Comparison of ENCODE assay signal across 9 mouse cellular contexts in the genomic region with DNA sequence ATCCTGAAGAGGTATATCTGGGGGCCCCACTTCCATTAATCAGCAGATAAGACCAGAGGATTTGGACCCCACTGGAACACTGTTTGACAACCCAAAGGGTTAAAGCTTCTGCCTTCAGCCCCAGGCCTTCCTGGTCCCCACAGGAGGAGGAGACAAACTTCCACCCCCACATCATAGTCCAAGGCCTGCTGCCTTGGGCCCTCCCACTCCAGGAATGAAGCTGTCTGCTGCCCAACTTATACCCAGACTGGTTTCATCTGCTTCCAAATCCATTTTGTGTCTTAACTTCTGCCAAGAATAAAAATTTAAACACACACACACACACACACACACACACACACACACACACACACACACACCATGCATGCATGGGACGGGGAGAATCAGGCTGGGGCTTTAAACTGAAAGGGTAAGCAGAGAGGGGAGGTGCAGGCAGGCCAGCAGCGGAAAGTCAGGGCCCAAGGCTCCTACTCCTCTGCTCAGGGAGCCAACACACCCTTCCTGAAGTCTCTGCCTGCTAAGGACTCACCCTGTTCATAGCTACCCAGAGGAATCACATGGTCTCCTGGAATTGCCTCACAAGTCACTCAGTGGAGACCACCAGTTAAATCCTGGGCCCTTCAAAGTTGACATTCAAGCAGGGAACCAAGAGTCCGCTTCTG. TPM values are rescaled to one million over a fixed set of nuclear protein-coding genes. Genes with fewer than 3 reads are reported as not detected.
A peak's percentile ranks its signal among the peaks of the same experiment; 100 is the strongest.
DNase-seq lines count a peak whose midpoint lies in the region; ATAC-seq lines count a peak whose summit lies in the region.
"Had no signal": no experiment of that assay in that cellular context is flagged by ENCODE, and none has a peak within 500 bp of the region (broad histone marks: within the 10 kb centered on the region; RNA-seq: fewer than 3 reads in every experiment).

No protein-coding gene starts in this region.

- no peaks in the 10 kb centered on the region for H3K36me3 ChIP-seq in heart, embryonic 14.5 days (ENCODE audit: control insufficient read depth, insufficient read depth, low read length)
- H3K36me3 ChIP-seq in embryonic facial prominence, embryonic 15.5 days, result no peaks in the 10 kb centered on the region
- peaks cover 19% of the 10 kb centered on the region; the same call in 1 of the 2 replicates for H3K36me3 ChIP-seq in limb, embryonic 12.5 days
- H3K36me3 ChIP-seq: G1E had no signal

- DNase-seq in heart, postnatal 4 days, result no peak
- DNase-seq in adipocyte (ENCODE audit: low spot score), result peak; percentile 53
- no peak for DNase-seq in spleen, postnatal 4 days (ENCODE audit: low spot score in 2 of 2)
- no peak for DNase-seq in frontal cortex, postnatal 10 days (ENCODE audit: low spot score in 2 of 2)

- peak; percentile 54; the same call in 1 of the 2 replicates for ATAC-seq in heart, embryonic 14.5 days (ENCODE audit: insufficient number of reproducible peaks, insufficient read depth, low FRiP score, low read depth)
- peak; percentile 27; the same call in 1 of the 2 replicates for ATAC-seq in embryonic facial prominence, embryonic 15.5 days (ENCODE audit: insufficient number of reproducible peaks, low FRiP score, low TSS enrichment, low read depth)
- ATAC-seq in limb, embryonic 12.5 days (ENCODE audit: insufficient number of reproducible peaks, insufficient read depth, low FRiP score, low TSS enrichment, low read depth), result no peak
- ATAC-seq in monocyte, adult 5-6 weeks (replicated peaks; ENCODE audit: insufficient number of reproducible peaks, low FRiP score, low TSS enrichment, poor library complexity, severe bottlenecking), result no peak

- peak overlapping the region; percentile 13; the same call in 1 of the 2 replicates for H3K9ac ChIP-seq in heart, embryonic 14.5 days (ENCODE audit: low read length)
- no peak overlapping the region for H3K9ac ChIP-seq in embryonic facial prominence, embryonic 15.5 days
- 0 out of 2 replicates have a peak overlapping the region, but pooled peaks have one; percentile 28 for H3K9ac ChIP-seq in limb, embryonic 12.5 days (replicated peaks)

- peaks cover 12 to 17% of the 10 kb centered on the region in 2 experiments for H3K4me1 ChIP-seq in heart, embryonic 14.5 days (ENCODE audit: control insufficient read depth in 2 of 2, insufficient read depth in 2 of 2, low read length in 2 of 2)
- H3K4me1 ChIP-seq in embryonic facial prominence, embryonic 15.5 days, result peaks cover 86% of the 10 kb centered on the region
- peaks cover 89% of the 10 kb centered on the region for H3K4me1 ChIP-seq in limb, embryonic 12.5 days (replicated peaks)

- no peak overlapping the region for H3K4me3 ChIP-seq in heart, embryonic 14.5 days (ENCODE audit: control insufficient read depth in 1 of 2, insufficient read depth in 1 of 2, low read depth in 1 of 2, low read length in 2 of 2)
- no peak overlapping the region for H3K4me3 ChIP-seq in embryonic facial prominence, embryonic 15.5 days (replicated peaks)
- no peak overlapping the region for H3K4me3 ChIP-seq in limb, embryonic 12.5 days (replicated peaks)

- WGBS in heart, embryonic 14.5 days, result 52% methylated on average over 3 of the region's 3 CpGs
- 14% methylated on average over 3 of the region's 3 CpGs for WGBS in embryonic facial prominence, embryonic 15.5 days
- WGBS in limb, embryonic 12.5 days, result 41% methylated on average over 3 of the region's 3 CpGs

- no peaks in the 10 kb centered on the region for H3K27me3 ChIP-seq in heart, embryonic 14.5 days (ENCODE audit: control insufficient read depth, insufficient read depth, low read length)
- H3K27me3 ChIP-seq in embryonic facial prominence, embryonic 15.5 days, result no peaks in the 10 kb centered on the region
- no peaks in the 10 kb centered on the region for H3K27me3 ChIP-seq in limb, embryonic 12.5 days

- H3K9me3 ChIP-seq in heart, embryonic 14.5 days (ENCODE audit: control insufficient read depth, low read length), result no peaks in the 10 kb centered on the region
- H3K9me3 ChIP-seq in embryonic facial prominence, embryonic 15.5 days (replicated peaks), result no peaks in the 10 kb centered on the region
- H3K9me3 ChIP-seq in limb, embryonic 12.5 days, result no peaks in the 10 kb centered on the region
- H3K9me3 ChIP-seq: G1E had no signal

- no peak overlapping the region for H3K4me2 ChIP-seq in heart, embryonic 14.5 days (ENCODE audit: low read length)
- peak overlapping the region; percentile 30; the same call in 1 of the 2 replicates for H3K4me2 ChIP-seq in embryonic facial prominence, embryonic 15.5 days (replicated peaks)
- peak overlapping the region; percentile 13; the same call in 1 of the 2 replicates for H3K4me2 ChIP-seq in limb, embryonic 12.5 days

- peak overlapping the region in 1 of 2 experiments; percentile 35; a peak in 2 of 4 replicates for H3K27ac ChIP-seq in heart, embryonic 14.5 days (replicated peaks in 1 of 2; ENCODE audit: control insufficient read depth in 1 of 2, insufficient read depth in 1 of 2, low read depth in 2 of 2, low read length in 2 of 2)
- peak overlapping the region; percentile 80 for H3K27ac ChIP-seq in embryonic facial prominence, embryonic 15.5 days (replicated peaks)
- H3K27ac ChIP-seq in limb, embryonic 12.5 days, result peak overlapping the region; percentile 56; the same call in 1 of the 2 replicates

RNA-seq across cellular contexts. Expression of gene Boc, which starts 16.5 kb away (rescaled TPM):
- 6.0 and 7.6 TPM in 2 replicates for polyA plus RNA-seq in heart, embryonic 14.5 days (2014; fragmentation: Nextera tagmentation; extraction: Ambion mirVana)
- total RNA-seq in heart, postnatal 4 days (2021), result 1 to 10 TPM; 8.8 to 9.3 TPM
- polyA plus RNA-seq in embryonic facial prominence, embryonic 15.5 days (2015; fragmentation: Nextera tagmentation; extraction: Ambion mirVana), result 42.3 and 49.1 TPM in 2 replicates
- polyA plus RNA-seq in limb, embryonic 12.5 days (2016; fragmentation: Nextera tagmentation; extraction: Ambion mirVana), result 43.1 and 50.8 TPM in 2 replicates
- not detected in 3 replicates for total RNA-seq in monocyte, adult 5-6 weeks (2017)
- total RNA-seq: G1E had no signal
- polyA plus RNA-seq: G1E had no signal

Comparison
In these comparisons a context has a peak if more than half of its experiments do, and no peak if none do; other contexts are left out.
1. ATAC-seq: peak in heart, embryonic 14.5 days (single experiment) and embryonic facial prominence, embryonic 15.5 days (single experiment); none in limb, embryonic 12.5 days (single experiment) and monocyte, adult 5-6 weeks (single experiment).